Mouse (Mus musculus): ENCODE measurements around the gene Vmac. TPM values are rescaled to one million over a fixed set of nuclear protein-coding genes. Genes with fewer than 3 reads are reported as not detected.

Vmac gene
- polyA plus RNA-seq, 1 experiment from 2014 or later, result 22.4 TPM

GRCm38 (mm10) chr17:56669766-56670165 lies 48.1 kb downstream of the Vmac start:
- no peaks in the 10 kb centered on the region for H3K9me3 ChIP-seq (ENCODE audit: low read length)
- ATAC-seq (ENCODE audit: low FRiP score, low TSS enrichment), result no peak
- 84% methylated on average over 8 of the region's 8 CpGs for WGBS
- no peaks in the 10 kb centered on the region for H3K27me3 ChIP-seq (ENCODE audit: insufficient read depth, low read length)
- no peaks in the 10 kb centered on the region for H3K36me3 ChIP-seq (ENCODE audit: insufficient read depth, low read length)
- no peak overlapping the region for H3K27ac ChIP-seq (ENCODE audit: low read length)
- H3K4me3 ChIP-seq (ENCODE audit: low read length), result no peak overlapping the region
- no peak overlapping the region for H3K4me2 ChIP-seq (replicated peaks; ENCODE audit: low read depth, low read length)
- H3K9ac ChIP-seq (replicated peaks; ENCODE audit: low read length), result no peak overlapping the region
- H3K4me1 ChIP-seq (ENCODE audit: insufficient read depth, low read length), result peaks cover 22% of the 10 kb centered on the region

GRCm38 (mm10) chr17:56668384-56669144 lies 49.3 kb downstream of the Vmac start:
- Histone ChIP-seq H3K9me3 (ENCODE audit: low read length) (no peaks in the 10 kb centered on the region), H3K27ac (ENCODE audit: low read length) (no peak overlapping the region), H3K4me1 (ENCODE audit: insufficient read depth, low read length) (peaks cover 26% of the 10 kb centered on the region), H3K4me2 (replicated peaks; ENCODE audit: low read depth, low read length) (peak overlapping the region; percentile 98), H3K27me3 (ENCODE audit: insufficient read depth, low read length) (no peaks in the 10 kb centered on the region), H3K4me3 (ENCODE audit: low read length) (peak overlapping the region; percentile 55), H3K9ac (replicated peaks; ENCODE audit: low read length) (peak overlapping the region; percentile 72), H3K36me3 (ENCODE audit: insufficient read depth, low read length) (no peaks in the 10 kb centered on the region)
- ATAC-seq (ENCODE audit: low FRiP score, low TSS enrichment), result no peak; the same call in 1 of the 2 replicates
- 3% methylated on average over 31 of the region's 31 CpGs for WGBS

GRCm38 (mm10) chr17:56667591-56667990 lies 50.2 kb downstream of the Vmac start:
- no peaks in the 10 kb centered on the region for H3K9me3 ChIP-seq (ENCODE audit: low read length)
- no peak overlapping the region for H3K4me3 ChIP-seq (ENCODE audit: low read length)
- WGBS, result 74% methylated on average over 3 of the region's 3 CpGs
- H3K9ac ChIP-seq (replicated peaks; ENCODE audit: low read length), result no peak overlapping the region
- H3K27ac ChIP-seq (ENCODE audit: low read length), result no peak overlapping the region
- peaks cover 25% of the 10 kb centered on the region for H3K4me1 ChIP-seq (ENCODE audit: insufficient read depth, low read length)
- H3K36me3 ChIP-seq (ENCODE audit: insufficient read depth, low read length), result no peaks in the 10 kb centered on the region
- H3K4me2 ChIP-seq (replicated peaks; ENCODE audit: low read depth, low read length), result no peak overlapping the region
- H3K27me3 ChIP-seq (ENCODE audit: insufficient read depth, low read length), result no peaks in the 10 kb centered on the region
- ATAC-seq (ENCODE audit: low FRiP score, low TSS enrichment), result no peak

- 86% methylated on average over 4 of the region's 4 CpGs for WGBS
Measured at GRCm38 (mm10) chr17:56666384-56666783, 51.4 kb downstream of the Vmac start.

GRCm38 (mm10) chr17:56664333-56664732 lies 53.5 kb downstream of the Vmac start:
- H3K27ac ChIP-seq (ENCODE audit: low read length), result peak overlapping the region; percentile 61; the same call in 1 of the 2 replicates
- no peaks in the 10 kb centered on the region for H3K9me3 ChIP-seq (ENCODE audit: low read length)
- H3K4me2 ChIP-seq (replicated peaks; ENCODE audit: low read depth, low read length), result peak overlapping the region; percentile 50
- ATAC-seq (ENCODE audit: low FRiP score, low TSS enrichment), result peak; percentile 70
- peak overlapping the region; percentile 23 for H3K4me3 ChIP-seq (ENCODE audit: low read length)
- 5% methylated on average over 10 of the region's 10 CpGs for WGBS
- peak overlapping the region; percentile 55 for H3K9ac ChIP-seq (replicated peaks; ENCODE audit: low read length)
- no peaks in the 10 kb centered on the region for H3K27me3 ChIP-seq (ENCODE audit: insufficient read depth, low read length)
- H3K36me3 ChIP-seq (ENCODE audit: insufficient read depth, low read length), result no peaks in the 10 kb centered on the region
- peaks cover 22% of the 10 kb centered on the region for H3K4me1 ChIP-seq (ENCODE audit: insufficient read depth, low read length)

More at GRCm38 (mm10) chr17:56666384-56666783, 51.4 kb downstream of the Vmac start:
- Histone ChIP-seq H3K36me3 (ENCODE audit: insufficient read depth, low read length) (no peaks in the 10 kb centered on the region), H3K27me3 (ENCODE audit: insufficient read depth, low read length) (no peaks in the 10 kb centered on the region), H3K27ac (ENCODE audit: low read length) (no peak overlapping the region), H3K9ac (replicated peaks; ENCODE audit: low read length) (no peak overlapping the region), H3K9me3 (ENCODE audit: low read length) (no peaks in the 10 kb centered on the region), H3K4me2 (replicated peaks; ENCODE audit: low read depth, low read length) (no peak overlapping the region), H3K4me1 (ENCODE audit: insufficient read depth, low read length) (peaks cover 22% of the 10 kb centered on the region), H3K4me3 (ENCODE audit: low read length) (no peak overlapping the region)
- no peak for ATAC-seq (ENCODE audit: low FRiP score, low TSS enrichment)

Other genes starting within 250 kb of the Vmac start
- 76.1 and 87.2 TPM in 2 replicates for gene Ptprs, start 241.5 kb downstream of the Vmac start, polyA plus RNA-seq (2015; fragmentation: Nextera tagmentation; extraction: Ambion mirVana)
- gene Znrf4, start 205.6 kb downstream of the Vmac start, polyA plus RNA-seq (2015; fragmentation: Nextera tagmentation; extraction: Ambion mirVana), result not detected in 2 replicates
- gene Gm20219, start 163.6 kb downstream of the Vmac start, polyA plus RNA-seq (2015; fragmentation: Nextera tagmentation; extraction: Ambion mirVana), result 1.8 and 2.4 TPM in 2 replicates
- 80.2 and 86.0 TPM in 2 replicates for gene Safb2, start 133.4 kb downstream of the Vmac start, polyA plus RNA-seq (2015; fragmentation: Nextera tagmentation; extraction: Ambion mirVana)
- gene Safb, start 133.2 kb downstream of the Vmac start, polyA plus RNA-seq (2015; fragmentation: Nextera tagmentation; extraction: Ambion mirVana), result 123 and 133 TPM in 2 replicates
- 242 and 284 TPM in 2 replicates for gene 2410015M20Rik, start 108.3 kb downstream of the Vmac start, polyA plus RNA-seq (2015; fragmentation: Nextera tagmentation; extraction: Ambion mirVana)
- gene Rpl36, start 104.6 kb downstream of the Vmac start, polyA plus RNA-seq (2015; fragmentation: Nextera tagmentation; extraction: Ambion mirVana), result 1,616 and 1,628 TPM in 2 replicates
- 66.1 and 66.4 TPM in 2 replicates for gene Lonp1, start 91.1 kb downstream of the Vmac start, polyA plus RNA-seq (2015; fragmentation: Nextera tagmentation; extraction: Ambion mirVana)
- gene Catsperd, start 89.9 kb downstream of the Vmac start, polyA plus RNA-seq (2015; fragmentation: Nextera tagmentation; extraction: Ambion mirVana), result 1.1 and 1.3 TPM in 2 replicates
- gene Ranbp3, start 44.7 kb downstream of the Vmac start, polyA plus RNA-seq (2015; fragmentation: Nextera tagmentation; extraction: Ambion mirVana), result 106 and 107 TPM in 2 replicates
- 479 and 501 TPM in 2 replicates for gene Ndufa11, start 255 bp downstream of the Vmac start, polyA plus RNA-seq (2015; fragmentation: Nextera tagmentation; extraction: Ambion mirVana)
- gene Nrtn, start 39.5 kb upstream of the Vmac start, polyA plus RNA-seq (2015; fragmentation: Nextera tagmentation; extraction: Ambion mirVana), result 5.4 and 5.8 TPM in 2 replicates
- gene Dus3l, start 46.7 kb upstream of the Vmac start, polyA plus RNA-seq (2015; fragmentation: Nextera tagmentation; extraction: Ambion mirVana), result 55.4 and 59.7 TPM in 2 replicates
- gene Prr22, start 52.2 kb upstream of the Vmac start, polyA plus RNA-seq (2015; fragmentation: Nextera tagmentation; extraction: Ambion mirVana), result 1.6 and 1.8 TPM in 2 replicates
- gene Rfx2, start 113.0 kb upstream of the Vmac start, polyA plus RNA-seq (2015; fragmentation: Nextera tagmentation; extraction: Ambion mirVana), result 3.4 and 4.4 TPM in 2 replicates
- not detected in 2 replicates for gene Acsbg2, start 156.4 kb upstream of the Vmac start, polyA plus RNA-seq (2015; fragmentation: Nextera tagmentation; extraction: Ambion mirVana)
- gene 1700061G19Rik, start 157.5 kb upstream of the Vmac start, polyA plus RNA-seq (2015; fragmentation: Nextera tagmentation; extraction: Ambion mirVana), result 0.24 and 0.58 TPM in 2 replicates
- gene Mllt1, start 217.4 kb upstream of the Vmac start, polyA plus RNA-seq (2015; fragmentation: Nextera tagmentation; extraction: Ambion mirVana), result 43.9 and 53.1 TPM in 2 replicates